Mouse (Mus musculus): ENCODE results near the gene Crisp3. TPM values are rescaled to one million over a fixed set of nuclear protein-coding genes. Genes with fewer than 3 reads are reported as not detected.
"Not testable (repeated sequence)": the region's sequence is repeated elsewhere in the genome, so short reads cannot be mapped to it uniquely, and the experiment has no call there.

Crisp3 gene
- total RNA-seq (2021) (not detected), polyA plus RNA-seq (2012; rRNA removed) (not detected in 2 replicates)
- long read RNA-seq: 0 reads

GRCm38 (mm10) chr17:40242135-40242534 is at the start of gene Crisp3:
Gene Crisp3 (minus strand): TSS chr17:40242288.
- no peaks in the 10 kb centered on the region for H3K27me3 ChIP-seq (ENCODE audit: control insufficient read depth, insufficient read depth, low read length)
- no peak within 1 kb of the TSS for H3K9ac ChIP-seq (ENCODE audit: low read depth, low read length)
- no peaks in the 10 kb centered on the region for H3K4me1 ChIP-seq (ENCODE audit: control insufficient read depth, insufficient read depth, low read length)
- no peak for DNase-seq
- intact Hi-C loops (cut with DNase I): no loop called here
- TF ChIP-seq EP300 (IDR thresholded peaks at IDR 0.05; ENCODE audit: insufficient read depth, low read depth, low read length) (no peak), CTCF (IDR thresholded peaks at IDR 0.05) (no peak), POLR2A (IDR thresholded peaks at IDR 0.05; ENCODE audit: insufficient read depth, low read depth, low read length) (no peak)
- no peak within 1 kb of the TSS for H3K4me3 ChIP-seq
- no peak within 1 kb of the TSS for H3K27ac ChIP-seq
- no peaks in the 10 kb centered on the region for H3K79me2 ChIP-seq (replicated peaks; ENCODE audit: control insufficient read depth, insufficient read depth, low read length)
- H3K36me3 ChIP-seq (ENCODE audit: control insufficient read depth, insufficient read depth, low read length): no peaks in the 10 kb centered on the region

- DNase-seq: no peak
- Histone ChIP-seq H3K36me3 (ENCODE audit: control insufficient read depth, insufficient read depth, low read length) (no peaks in the 10 kb centered on the region), H3K4me1 (ENCODE audit: control insufficient read depth, insufficient read depth, low read length) (no peaks in the 10 kb centered on the region), H3K4me3 (no peak overlapping the region), H3K79me2 (replicated peaks; ENCODE audit: control insufficient read depth, insufficient read depth, low read length) (no peaks in the 10 kb centered on the region), H3K27me3 (ENCODE audit: control insufficient read depth, insufficient read depth, low read length) (no peaks in the 10 kb centered on the region), H3K9ac (ENCODE audit: low read depth, low read length) (no peak overlapping the region), H3K27ac (no peak overlapping the region)
- TF ChIP-seq POLR2A (IDR thresholded peaks at IDR 0.05; ENCODE audit: insufficient read depth, low read depth, low read length): no peak
- no peak for TF ChIP-seq EP300 (IDR thresholded peaks at IDR 0.05; ENCODE audit: insufficient read depth, low read depth, low read length)
- no peak for TF ChIP-seq CTCF (IDR thresholded peaks at IDR 0.05)
- WGBS: 65% methylated on average over 2 of the region's 2 CpGs
- intact Hi-C loops (cut with DNase I): no loop called here
Observed at GRCm38 (mm10) chr17:40285435-40285834, 43.3 kb upstream of the Crisp3 start.

GRCm38 (mm10) chr17:40275519-40275918 is 33.4 kb upstream of the Crisp3 start:
- no peak overlapping the region for H3K27ac ChIP-seq
- WGBS: 56% methylated on average over 1 of the region's 1 CpGs
- no peak overlapping the region for H3K4me3 ChIP-seq
- no peaks in the 10 kb centered on the region for H3K27me3 ChIP-seq (ENCODE audit: control insufficient read depth, insufficient read depth, low read length)
- no peak for DNase-seq
- no peaks in the 10 kb centered on the region for H3K36me3 ChIP-seq (ENCODE audit: control insufficient read depth, insufficient read depth, low read length)
- TF ChIP-seq CTCF (IDR thresholded peaks at IDR 0.05): no peak
- no peak for TF ChIP-seq POLR2A (IDR thresholded peaks at IDR 0.05; ENCODE audit: insufficient read depth, low read depth, low read length)
- TF ChIP-seq EP300 (IDR thresholded peaks at IDR 0.05; ENCODE audit: insufficient read depth, low read depth, low read length): no peak
- intact Hi-C loops (cut with DNase I): no loop called here
- H3K9ac ChIP-seq (ENCODE audit: low read depth, low read length): no peak overlapping the region
- H3K4me1 ChIP-seq (ENCODE audit: control insufficient read depth, insufficient read depth, low read length): no peaks in the 10 kb centered on the region
- no peaks in the 10 kb centered on the region for H3K79me2 ChIP-seq (replicated peaks; ENCODE audit: control insufficient read depth, insufficient read depth, low read length)

DNA sequence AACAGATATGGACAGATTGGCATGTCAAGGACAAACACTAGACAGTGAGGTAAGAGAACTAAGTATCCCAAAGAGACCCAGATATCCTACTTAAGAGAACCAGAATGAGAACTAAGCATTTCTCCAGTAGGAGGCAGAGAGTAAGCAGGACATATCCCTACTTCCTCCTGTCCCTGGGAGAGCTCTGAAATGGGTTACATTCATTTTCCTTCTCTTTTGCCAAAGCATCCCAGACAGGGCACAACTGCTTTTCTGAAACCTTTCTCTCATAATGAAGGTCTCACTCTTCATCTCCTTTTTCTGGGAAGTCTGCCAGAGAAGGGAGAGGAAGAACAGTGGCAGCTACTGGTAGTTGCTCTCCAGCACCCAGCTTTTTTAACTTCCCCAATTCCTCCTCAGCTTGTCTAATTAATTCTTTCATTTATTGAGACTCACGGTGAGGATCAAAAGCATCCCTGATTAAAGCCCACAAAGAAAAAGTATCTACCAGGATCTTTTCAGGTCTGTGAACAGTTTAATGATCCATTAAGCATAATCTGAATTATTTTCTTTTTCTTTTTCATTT is 32.9 kb upstream of the Crisp3 start:
- no peak overlapping the region for H3K9ac ChIP-seq (ENCODE audit: low read depth, low read length)
- H3K79me2 ChIP-seq (replicated peaks; ENCODE audit: control insufficient read depth, insufficient read depth, low read length): no peaks in the 10 kb centered on the region
- no peak overlapping the region for H3K27ac ChIP-seq
- TF ChIP-seq EP300 (IDR thresholded peaks at IDR 0.05; ENCODE audit: insufficient read depth, low read depth, low read length) (no peak), CTCF (IDR thresholded peaks at IDR 0.05) (no peak), POLR2A (IDR thresholded peaks at IDR 0.05; ENCODE audit: insufficient read depth, low read depth, low read length) (no peak)
- 54% methylated on average over 1 of the region's 1 CpGs for WGBS
- H3K27me3 ChIP-seq (ENCODE audit: control insufficient read depth, insufficient read depth, low read length): no peaks in the 10 kb centered on the region
- intact Hi-C loops (cut with DNase I): no loop called here
- H3K36me3 ChIP-seq (ENCODE audit: control insufficient read depth, insufficient read depth, low read length): no peaks in the 10 kb centered on the region
- no peak overlapping the region for H3K4me3 ChIP-seq
- DNase-seq: no peak
- no peaks in the 10 kb centered on the region for H3K4me1 ChIP-seq (ENCODE audit: control insufficient read depth, insufficient read depth, low read length)

DNA sequence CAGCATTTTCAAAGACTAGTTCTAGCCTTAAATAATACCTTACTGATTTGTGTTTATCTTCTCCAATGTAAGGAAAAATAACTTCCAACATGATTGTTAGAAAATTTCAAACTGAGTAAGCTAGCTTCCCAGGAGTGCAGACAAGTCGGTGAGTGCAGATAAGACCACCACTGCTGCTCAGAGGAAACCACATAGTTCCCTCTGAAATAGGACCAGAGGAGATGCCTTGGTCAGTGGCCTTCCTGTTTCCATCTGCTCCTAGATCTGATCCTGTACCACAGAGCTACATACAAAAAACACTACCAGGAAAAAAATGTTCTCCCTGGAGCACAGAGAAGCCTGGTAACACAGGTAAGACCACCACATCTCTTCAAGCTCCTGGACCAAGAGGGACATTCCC is 10.4 kb upstream of the Crisp3 start:
- Histone ChIP-seq H3K4me3 (no peak overlapping the region), H3K4me1 (ENCODE audit: control insufficient read depth, insufficient read depth, low read length) (no peaks in the 10 kb centered on the region), H3K27ac (no peak overlapping the region), H3K79me2 (replicated peaks; ENCODE audit: control insufficient read depth, insufficient read depth, low read length) (no peaks in the 10 kb centered on the region), H3K36me3 (ENCODE audit: control insufficient read depth, insufficient read depth, low read length) (no peaks in the 10 kb centered on the region), H3K9ac (ENCODE audit: low read depth, low read length) (no peak overlapping the region), H3K27me3 (ENCODE audit: control insufficient read depth, insufficient read depth, low read length) (no peaks in the 10 kb centered on the region)
- no peak for DNase-seq
- no peak for TF ChIP-seq EP300 (IDR thresholded peaks at IDR 0.05; ENCODE audit: insufficient read depth, low read depth, low read length)
- TF ChIP-seq POLR2A (IDR thresholded peaks at IDR 0.05; ENCODE audit: insufficient read depth, low read depth, low read length): no peak
- no peak for TF ChIP-seq CTCF (IDR thresholded peaks at IDR 0.05)
- intact Hi-C loops (cut with DNase I): no loop called here
- 29% methylated on average over 1 of the region's 1 CpGs for WGBS

DNA sequence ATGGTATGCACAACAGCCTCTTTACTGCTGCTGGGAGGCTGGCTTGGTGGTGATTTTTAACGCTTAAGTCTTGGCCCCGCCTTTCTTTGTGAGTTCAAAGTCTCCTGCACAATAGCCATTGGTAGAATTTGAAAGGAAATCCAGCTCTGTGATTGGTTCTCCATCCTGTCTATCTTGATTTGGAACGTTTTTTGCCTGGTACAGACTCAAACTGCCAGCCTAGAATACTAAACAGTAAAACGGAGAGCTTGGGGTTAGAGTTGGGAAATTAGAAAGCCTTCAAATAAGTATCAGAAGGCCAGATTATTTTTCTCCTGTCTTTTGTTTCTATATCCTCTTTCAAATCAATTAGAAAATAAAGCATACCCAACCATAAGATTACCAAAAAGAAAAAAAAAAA is 33.5 kb downstream of the Crisp3 start, which contains the start of gene Pgk2:
Gene Pgk2, minus strand, starts transcription at position 101 of the 400 bp plus-strand sequence.
- Histone ChIP-seq H3K4me1 (ENCODE audit: control insufficient read depth, insufficient read depth, low read length) (no peaks in the 10 kb centered on the region), H3K27ac (no peak within 1 kb of the TSS), H3K36me3 (ENCODE audit: control insufficient read depth, insufficient read depth, low read length) (no peaks in the 10 kb centered on the region), H3K4me3 (no peak within 1 kb of the TSS), H3K79me2 (replicated peaks; ENCODE audit: control insufficient read depth, insufficient read depth, low read length) (no peaks in the 10 kb centered on the region), H3K27me3 (ENCODE audit: control insufficient read depth, insufficient read depth, low read length) (no peaks in the 10 kb centered on the region), H3K9ac (ENCODE audit: low read depth, low read length) (no peak within 1 kb of the TSS)
- DNase-seq: no peak
- intact Hi-C loops (cut with DNase I): no loop called here
- 63% methylated on average over 4 of the region's 4 CpGs for WGBS
- TF ChIP-seq EP300 (IDR thresholded peaks at IDR 0.05; ENCODE audit: insufficient read depth, low read depth, low read length) (no peak), CTCF (IDR thresholded peaks at IDR 0.05) (no peak), POLR2A (IDR thresholded peaks at IDR 0.05; ENCODE audit: insufficient read depth, low read depth, low read length) (no peak)

GRCm38 (mm10) chr17:40201803-40202202 is 40.3 kb downstream of the Crisp3 start:
- H3K27me3 ChIP-seq (ENCODE audit: control insufficient read depth, insufficient read depth, low read length); H3K79me2 ChIP-seq (replicated peaks; ENCODE audit: control insufficient read depth, insufficient read depth, low read length); DNase-seq; H3K36me3 ChIP-seq (ENCODE audit: control insufficient read depth, insufficient read depth, low read length); H3K4me1 ChIP-seq (ENCODE audit: control insufficient read depth, insufficient read depth, low read length); H3K27ac ChIP-seq; H3K9ac ChIP-seq (ENCODE audit: low read depth, low read length); intact Hi-C loops (cut with DNase I); H3K4me3 ChIP-seq: not testable (repeated sequence)

GRCm38 (mm10) chr17:40190192-40190591 is 51.9 kb downstream of the Crisp3 start:
- H3K27ac ChIP-seq; H3K79me2 ChIP-seq (replicated peaks; ENCODE audit: control insufficient read depth, insufficient read depth, low read length); DNase-seq; H3K4me3 ChIP-seq; H3K9ac ChIP-seq (ENCODE audit: low read depth, low read length); H3K4me1 ChIP-seq (ENCODE audit: control insufficient read depth, insufficient read depth, low read length); H3K27me3 ChIP-seq (ENCODE audit: control insufficient read depth, insufficient read depth, low read length); H3K36me3 ChIP-seq (ENCODE audit: control insufficient read depth, insufficient read depth, low read length); intact Hi-C loops (cut with DNase I): not testable (repeated sequence)
- 67% methylated on average over 4 of the region's 4 CpGs for WGBS

Measured in heart, adult 2 months (tissue).